Mouse (Mus musculus): ENCODE results near the gene Mllt11. TPM values are rescaled to one million over a fixed set of nuclear protein-coding genes. Genes with fewer than 3 reads are reported as not detected.

The Mllt11 gene
- polyA plus RNA-seq, 1 experiment, result not detected

- no peaks in the 10 kb centered on the region for H3K4me1 ChIP-seq (ENCODE audit: control insufficient read depth, insufficient read depth, low read length)
- H3K4me3 ChIP-seq (ENCODE audit: insufficient read depth, low read depth, low read length), result no peak overlapping the region
- 77% methylated on average over 9 of the region's 9 CpGs for WGBS
- TF ChIP-seq CTCF (IDR thresholded peaks at IDR 0.05; ENCODE audit: insufficient read depth, low read depth, low read length) (no peak), POLR2A (IDR thresholded peaks at IDR 0.05; ENCODE audit: insufficient read depth, low read depth, low read length) (no peak)
- H3K27ac ChIP-seq (ENCODE audit: insufficient read depth, low read depth, low read length), result no peak overlapping the region
Observed at GRCm38 (mm10) chr3:95184796-95185577, 47.0 kb downstream of the Mllt11 start.

GRCm38 (mm10) chr3:95181841-95182240 is 50.1 kb downstream of the Mllt11 start:
- no peak overlapping the region for H3K27ac ChIP-seq (ENCODE audit: insufficient read depth, low read depth, low read length)
- peaks cover 4% of the 10 kb centered on the region for H3K4me1 ChIP-seq (ENCODE audit: control insufficient read depth, insufficient read depth, low read length)
- no peak overlapping the region for H3K4me3 ChIP-seq (ENCODE audit: insufficient read depth, low read depth, low read length)
- WGBS, result 42% methylated on average over 1 of the region's 1 CpGs
- TF ChIP-seq CTCF (IDR thresholded peaks at IDR 0.05; ENCODE audit: insufficient read depth, low read depth, low read length) (no peak), POLR2A (IDR thresholded peaks at IDR 0.05; ENCODE audit: insufficient read depth, low read depth, low read length) (no peak)

- Histone ChIP-seq H3K27ac (ENCODE audit: insufficient read depth, low read depth, low read length) (no peak overlapping the region), H3K4me3 (ENCODE audit: insufficient read depth, low read depth, low read length) (no peak overlapping the region), H3K4me1 (ENCODE audit: control insufficient read depth, insufficient read depth, low read length) (peaks cover 4% of the 10 kb centered on the region)
- WGBS, result 53% methylated on average over 3 of the region's 3 CpGs
- no peak for TF ChIP-seq POLR2A (IDR thresholded peaks at IDR 0.05; ENCODE audit: insufficient read depth, low read depth, low read length)
- TF ChIP-seq CTCF (IDR thresholded peaks at IDR 0.05; ENCODE audit: insufficient read depth, low read depth, low read length), result no peak
Observed at GRCm38 (mm10) chr3:95179890-95180289, 52.1 kb downstream of the Mllt11 start.

- no peak overlapping the region for H3K4me3 ChIP-seq (ENCODE audit: insufficient read depth, low read depth, low read length)
- no peak overlapping the region for H3K27ac ChIP-seq (ENCODE audit: insufficient read depth, low read depth, low read length)
- WGBS, result 60% methylated on average over 5 of the region's 5 CpGs
- peaks cover 6% of the 10 kb centered on the region for H3K4me1 ChIP-seq (ENCODE audit: control insufficient read depth, insufficient read depth, low read length)
- no peak for TF ChIP-seq CTCF (IDR thresholded peaks at IDR 0.05; ENCODE audit: insufficient read depth, low read depth, low read length)
- no peak for TF ChIP-seq POLR2A (IDR thresholded peaks at IDR 0.05; ENCODE audit: insufficient read depth, low read depth, low read length)
Observed at GRCm38 (mm10) chr3:95178948-95179347, 53.0 kb downstream of the Mllt11 start.

- 77% methylated on average over 6 of the region's 6 CpGs for WGBS
- Histone ChIP-seq H3K4me3 (ENCODE audit: insufficient read depth, low read depth, low read length) (no peak overlapping the region), H3K27ac (ENCODE audit: insufficient read depth, low read depth, low read length) (no peak overlapping the region), H3K4me1 (ENCODE audit: control insufficient read depth, insufficient read depth, low read length) (peaks cover 14% of the 10 kb centered on the region)
- TF ChIP-seq CTCF (IDR thresholded peaks at IDR 0.05; ENCODE audit: insufficient read depth, low read depth, low read length) (no peak), POLR2A (IDR thresholded peaks at IDR 0.05; ENCODE audit: insufficient read depth, low read depth, low read length) (no peak)
Observed at GRCm38 (mm10) chr3:95177583-95177982, 54.4 kb downstream of the Mllt11 start.

GRCm38 (mm10) chr3:95176500-95176899 is 55.5 kb downstream of the Mllt11 start:
- WGBS, result 67% methylated on average over 3 of the region's 3 CpGs
- TF ChIP-seq CTCF (IDR thresholded peaks at IDR 0.05; ENCODE audit: insufficient read depth, low read depth, low read length), result no peak
- TF ChIP-seq POLR2A (IDR thresholded peaks at IDR 0.05; ENCODE audit: insufficient read depth, low read depth, low read length), result no peak
- Histone ChIP-seq H3K4me1 (ENCODE audit: control insufficient read depth, insufficient read depth, low read length) (peaks cover 14% of the 10 kb centered on the region), H3K4me3 (ENCODE audit: insufficient read depth, low read depth, low read length) (no peak overlapping the region), H3K27ac (ENCODE audit: insufficient read depth, low read depth, low read length) (no peak overlapping the region)

- Histone ChIP-seq H3K27ac (ENCODE audit: insufficient read depth, low read depth, low read length) (no peak overlapping the region), H3K4me3 (ENCODE audit: insufficient read depth, low read depth, low read length) (no peak overlapping the region), H3K4me1 (ENCODE audit: control insufficient read depth, insufficient read depth, low read length) (peaks cover 14% of the 10 kb centered on the region)
- WGBS, result 20% methylated on average over 16 of the region's 16 CpGs
- TF ChIP-seq CTCF (IDR thresholded peaks at IDR 0.05; ENCODE audit: insufficient read depth, low read depth, low read length) (peak; percentile 80), POLR2A (IDR thresholded peaks at IDR 0.05; ENCODE audit: insufficient read depth, low read depth, low read length) (no peak)
Observed at GRCm38 (mm10) chr3:95174011-95174592, 57.9 kb downstream of the Mllt11 start.

DNA sequence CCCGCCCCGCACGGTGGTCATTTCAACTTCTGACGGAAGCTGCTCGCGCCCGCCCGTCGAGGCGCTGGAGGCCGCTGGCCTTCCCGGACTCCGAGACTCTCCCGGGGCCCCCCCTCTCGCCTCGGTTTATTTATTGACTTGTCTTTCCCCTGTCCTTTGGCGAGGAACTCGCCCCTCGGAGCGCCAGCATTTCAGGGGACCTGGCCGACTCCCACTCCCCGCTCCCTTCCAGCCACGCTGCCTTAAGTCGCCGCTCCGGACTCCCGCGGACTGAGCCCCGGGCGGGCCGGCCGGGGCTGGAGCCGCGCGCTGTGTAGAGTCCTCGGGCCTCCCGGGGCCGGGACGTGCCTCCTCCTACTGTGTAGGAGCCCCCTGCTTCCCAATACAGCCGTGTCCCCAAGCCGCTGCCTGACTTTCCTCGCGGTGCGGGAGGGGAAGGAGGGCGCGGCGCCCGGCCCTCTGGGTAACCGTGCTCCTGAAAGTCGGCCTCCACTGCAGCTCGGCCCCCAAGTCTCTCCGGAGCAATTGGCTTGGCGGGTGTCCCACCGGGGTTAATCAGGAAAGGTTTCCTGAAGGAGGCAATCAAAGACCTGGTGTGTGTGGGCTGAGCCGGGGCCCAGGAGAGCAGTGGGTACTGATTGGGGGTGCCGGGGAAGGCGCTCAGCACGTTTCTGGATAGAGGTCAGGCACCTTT is 58.6 kb downstream of the Mllt11 start:
- Histone ChIP-seq H3K27ac (ENCODE audit: insufficient read depth, low read depth, low read length) (no peak overlapping the region), H3K4me3 (ENCODE audit: insufficient read depth, low read depth, low read length) (peak overlapping the region; percentile 12), H3K4me1 (ENCODE audit: control insufficient read depth, insufficient read depth, low read length) (peaks cover 14% of the 10 kb centered on the region)
- 43% methylated on average over 58 of the region's 58 CpGs for WGBS
- TF ChIP-seq POLR2A (IDR thresholded peaks at IDR 0.05; ENCODE audit: insufficient read depth, low read depth, low read length), result no peak
- no peak for TF ChIP-seq CTCF (IDR thresholded peaks at IDR 0.05; ENCODE audit: insufficient read depth, low read depth, low read length)
